Mouse (Mus musculus): Measurements from ENCODE around the gene Olfr527.

Gene Olfr527

GRCm38 (mm10) chr7:140333717-140334116 is at the start of gene Olfr527:
Gene Olfr527, plus strand, starts transcription at chr7:140334017.
- no peak for DNase-seq (ENCODE audit: low read depth, low spot score)

- DNase-seq (ENCODE audit: low read depth, low spot score), result no peak
Observed at GRCm38 (mm10) chr7:140295746-140296145, 38.1 kb upstream of the Olfr527 start.

GRCm38 (mm10) chr7:140296876-140297275 is 36.9 kb upstream of the Olfr527 start:
- no peak for DNase-seq (ENCODE audit: low read depth, low spot score)

GRCm38 (mm10) chr7:140299416-140299815 is 34.4 kb upstream of the Olfr527 start:
- DNase-seq (ENCODE audit: low read depth, low spot score), result no peak

GRCm38 (mm10) chr7:140319861-140320385 is 13.9 kb upstream of the Olfr527 start:
- no peak for DNase-seq (ENCODE audit: low read depth, low spot score)

- no peak for DNase-seq (ENCODE audit: low read depth, low spot score)
Observed at GRCm38 (mm10) chr7:140320558-140320957, 13.3 kb upstream of the Olfr527 start, which contains the start of gene Olfr525. Gene Olfr525, plus strand, starts transcription at chr7:140320858.

- no peak for DNase-seq (ENCODE audit: low read depth, low spot score)
Observed at GRCm38 (mm10) chr7:140321135-140321534, 12.7 kb upstream of the Olfr527 start.

- DNase-seq (ENCODE audit: low read depth, low spot score), result no peak
Observed at GRCm38 (mm10) chr7:140329766-140330304, 4.0 kb upstream of the Olfr527 start.

- DNase-seq (ENCODE audit: low read depth, low spot score), result no peak
Observed at GRCm38 (mm10) chr7:140361571-140361970, 27.8 kb downstream of the Olfr527 start, which contains the start of gene Olfr60. Gene Olfr60, minus strand, starts transcription at chr7:140361671.

GRCm38 (mm10) chr7:140374300-140374699 is 40.5 kb downstream of the Olfr527 start:
- DNase-seq (ENCODE audit: low read depth, low spot score), result no peak

GRCm38 (mm10) chr7:140376231-140376630 is 42.4 kb downstream of the Olfr527 start, which contains the start of gene Olfr530:
Gene Olfr530, minus strand, starts transcription at chr7:140376331.
- DNase-seq (ENCODE audit: low read depth, low spot score), result no peak

- DNase-seq (ENCODE audit: low read depth, low spot score), result no peak
Observed at GRCm38 (mm10) chr7:140376911-140377310, 43.1 kb downstream of the Olfr527 start.

Data from R1 (cell line).